Mouse (Mus musculus) lung, postnatal 0 days (tissue): ENCODE results near the gene Pdzd8. TPM values are rescaled to one million over a fixed set of nuclear protein-coding genes. Genes with fewer than 3 reads are reported as not detected.

ENCODE experiments used
- ATAC-seq: fragments of 200-750 bp; cut with Nextera tagmentation; 2 replicates; pipeline ENCODE4 v1.8.0; 2017; ENCODE audit warnings: moderate library complexity
- DNase-seq: peaks from one replicate; pipeline ENCODE4 v3.0.0-alpha.2; 2016; ENCODE audit warnings: low spot score
- H3K27ac ChIP-seq: fragments of 300-500 bp; sonication (generic); 2 replicates; pipeline ENCODE4 v1.5.1; 2014; ENCODE audit warnings: antibody characterized with exemption, mild to moderate bottlenecking, low read length, mixed read lengths
- H3K27me3 ChIP-seq: fragments of 300-500 bp; sonication (generic); replicated peaks from 2 replicates; pipeline ENCODE4 v1.6.1; 2014; ENCODE audit warnings: low read length, mixed read lengths; ENCODE audit not compliant: insufficient read depth
- H3K36me3 ChIP-seq: fragments of 300-500 bp; sonication (generic); 2 replicates; pipeline ENCODE4 v1.6.1; 2014; ENCODE audit warnings: low read length, mixed read lengths; ENCODE audit not compliant: insufficient read depth
- H3K4me1 ChIP-seq: fragments of 300-500 bp; sonication (generic); 2 replicates; pipeline ENCODE4 v1.6.1; 2014; ENCODE audit warnings: antibody characterized with exemption, low read depth, low read length, mixed read lengths; ENCODE audit not compliant: insufficient read depth
- H3K4me2 ChIP-seq: fragments of 300-500 bp; sonication (generic); replicated peaks from 2 replicates; pipeline ENCODE4 v1.6.1; 2014; ENCODE audit warnings: low read depth, mild to moderate bottlenecking, low read length, moderate library complexity, mixed read lengths
- H3K4me3 ChIP-seq: fragments of 300-500 bp; sonication (generic); 2 replicates; pipeline ENCODE4 v1.5.1; 2014; ENCODE audit warnings: low read depth, low read length
- H3K9ac ChIP-seq: fragments of 300-500 bp; sonication (generic); replicated peaks from 2 replicates; pipeline ENCODE4 v1.6.1; 2014; ENCODE audit warnings: low read depth, mild to moderate bottlenecking
- H3K9me3 ChIP-seq: fragments of 300-500 bp; sonication (generic); 2 replicates; pipeline ENCODE4 v1.6.1; 2016; ENCODE audit warnings: low read length, mixed read lengths
- CTCF ChIP-seq: IDR thresholded peaks from 2 replicates; pipeline ENCODE4 v1.5.1; 2016; ENCODE audit warnings: antibody characterized with exemption, mild to moderate bottlenecking
- EP300 ChIP-seq: IDR thresholded peaks from 2 replicates; pipeline ENCODE4 v1.6.1; 2016; ENCODE audit warnings: antibody characterized with exemption, mild to moderate bottlenecking, control low read depth
- WGBS: fragments of 180-500 bp; shearing (Covaris S2); extraction: QIAGEN DNeasy Blood & Tissue Kit; methylation state at CpG from one replicate; pipeline ENCODE4 v1.1.7; 2014; 5-methylcytosine and 5-hydroxymethylcytosine counted together
- polyA plus RNA-seq: library from polyadenylated mRNA; unstranded; fragments of >200 nt; fragmentation: Nextera tagmentation; extraction: Ambion mirVana; gene quantifications from 2 replicates; pipeline ENCODE4 v1.2.1, GENCODE M21; 2015

The Pdzd8 gene
- polyA plus RNA-seq, 1 experiment from 2014 or later, result 6.3 TPM

GRCm38 (mm10) chr19:59384582-59385495 is 39.3 kb upstream of the Pdzd8 start:
- WGBS, result 83% methylated on average over 7 of the region's 7 CpGs
- H3K9me3 ChIP-seq, result no peaks in the 10 kb centered on the region
- H3K4me1 ChIP-seq, result no peaks in the 10 kb centered on the region
- H3K27ac ChIP-seq, result no peak overlapping the region
- no peak overlapping the region for H3K9ac ChIP-seq
- TF ChIP-seq EP300 (no peak), CTCF (no peak)
- H3K4me2 ChIP-seq, result no peak overlapping the region
- H3K36me3 ChIP-seq, result no peaks in the 10 kb centered on the region
- no peak overlapping the region for H3K4me3 ChIP-seq
- DNase-seq (no peak), ATAC-seq (no peak)
- no peaks in the 10 kb centered on the region for H3K27me3 ChIP-seq

- Histone ChIP-seq H3K9ac (no peak overlapping the region), H3K27me3 (no peaks in the 10 kb centered on the region), H3K4me3 (no peak overlapping the region), H3K9me3 (no peaks in the 10 kb centered on the region), H3K36me3 (no peaks in the 10 kb centered on the region), H3K4me1 (no peaks in the 10 kb centered on the region), H3K27ac (no peak overlapping the region), H3K4me2 (no peak overlapping the region)
- TF ChIP-seq CTCF (peak; percentile 47), EP300 (no peak)
- no peak for ATAC-seq
- no peak for DNase-seq
These were observed 36.9 kb upstream of the Pdzd8 start for GRCm38 (mm10) chr19:59382416-59382917.

GRCm38 (mm10) chr19:59379995-59380394 is 34.4 kb upstream of the Pdzd8 start:
- 22% methylated on average over 1 of the region's 1 CpGs for WGBS
- peak; percentile 36 for TF ChIP-seq CTCF
- no peak for TF ChIP-seq EP300

GRCm38 (mm10) chr19:59376481-59376880 is 30.9 kb upstream of the Pdzd8 start:
- 79% methylated on average over 2 of the region's 2 CpGs for WGBS
- no peaks in the 10 kb centered on the region for H3K27me3 ChIP-seq
- no peaks in the 10 kb centered on the region for H3K36me3 ChIP-seq
- H3K9ac ChIP-seq, result no peak overlapping the region
- no peak overlapping the region for H3K4me3 ChIP-seq
- no peaks in the 10 kb centered on the region for H3K4me1 ChIP-seq
- TF ChIP-seq CTCF (peak; percentile 61), EP300 (no peak)
- DNase-seq, result peak; percentile 25
- ATAC-seq, result no peak
- H3K27ac ChIP-seq, result no peak overlapping the region
- no peak overlapping the region for H3K4me2 ChIP-seq
- no peaks in the 10 kb centered on the region for H3K9me3 ChIP-seq

More at GRCm38 (mm10) chr19:59379995-59380394, 34.4 kb upstream of the Pdzd8 start:
- H3K36me3 ChIP-seq, result no peaks in the 10 kb centered on the region
- no peak overlapping the region for H3K9ac ChIP-seq
- H3K27ac ChIP-seq, result no peak overlapping the region
- H3K9me3 ChIP-seq, result no peaks in the 10 kb centered on the region
- H3K4me3 ChIP-seq, result no peak overlapping the region
- ATAC-seq, result no peak
- no peak overlapping the region for H3K4me2 ChIP-seq
- no peak for DNase-seq
- H3K27me3 ChIP-seq, result no peaks in the 10 kb centered on the region
- H3K4me1 ChIP-seq, result no peaks in the 10 kb centered on the region

- whole genome bisulfite sequencing, result 70% methylated on average over 6 of the region's 6 CpGs
- H3K9me3 ChIP-seq, result no peaks in the 10 kb centered on the region
- H3K27me3 ChIP-seq, result no peaks in the 10 kb centered on the region
- DNase-seq (no peak), ATAC-seq (no peak)
- H3K27ac ChIP-seq, result no peak overlapping the region
- no peak overlapping the region for H3K9ac ChIP-seq
- H3K36me3 ChIP-seq, result no peaks in the 10 kb centered on the region
- H3K4me3 ChIP-seq, result no peak overlapping the region
- H3K4me2 ChIP-seq, result no peak overlapping the region
- TF ChIP-seq CTCF (no peak), EP300 (no peak)
- H3K4me1 ChIP-seq, result no peaks in the 10 kb centered on the region
These were observed 29.4 kb upstream of the Pdzd8 start for GRCm38 (mm10) chr19:59374940-59375339.

GRCm38 (mm10) chr19:59372928-59373327 is 27.3 kb upstream of the Pdzd8 start:
- WGBS, result 47% methylated on average over 4 of the region's 4 CpGs
- Histone ChIP-seq H3K4me1 (no peaks in the 10 kb centered on the region), H3K4me2 (no peak overlapping the region), H3K9ac (no peak overlapping the region), H3K36me3 (no peaks in the 10 kb centered on the region), H3K27ac (no peak overlapping the region), H3K4me3 (no peak overlapping the region), H3K27me3 (no peaks in the 10 kb centered on the region), H3K9me3 (no peaks in the 10 kb centered on the region)
- no peak for DNase-seq
- no peak for ATAC-seq
- TF ChIP-seq CTCF (no peak), EP300 (no peak)
